Mouse (Mus musculus) cerebellum, postnatal 10 days (tissue): Measurements from ENCODE around the gene Ptp4a2.

ENCODE experiments used
- DNase-seq, 2 experiments: peaks; one replicate each; pipeline ENCODE4 v3.0.0; 2021; ENCODE audit warnings: mixed read lengths in 2 of 2

The Ptp4a2 gene

GRCm38 (mm10) chr4:129803368-129803767 lies 7.7 kb upstream of the Ptp4a2 start:
- no peak for DNase-seq

DNA sequence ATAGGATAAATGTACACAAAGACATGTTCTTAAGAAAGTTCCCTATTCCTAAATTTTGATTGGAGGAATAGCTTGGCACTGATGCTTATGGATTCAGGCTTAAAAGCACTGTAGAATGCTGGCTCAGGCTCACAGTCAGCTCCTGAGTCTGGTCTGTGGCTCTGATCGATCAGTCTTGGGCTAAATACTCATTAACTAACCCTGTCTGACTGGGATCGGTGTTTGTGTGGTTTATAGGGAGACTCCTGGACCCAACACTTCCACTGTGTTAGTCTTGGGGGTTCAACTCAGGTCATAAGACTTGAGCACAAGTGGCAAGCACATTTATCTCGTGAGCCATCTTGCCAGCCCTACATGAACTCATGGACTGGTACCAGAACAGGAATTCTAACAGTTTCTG lies 6.0 kb upstream of the Ptp4a2 start:
- DNase-seq = no peak

GRCm38 (mm10) chr4:129811605-129812468 lies 818 bp downstream of the Ptp4a2 start:
- DNase-seq = no peak

DNA sequence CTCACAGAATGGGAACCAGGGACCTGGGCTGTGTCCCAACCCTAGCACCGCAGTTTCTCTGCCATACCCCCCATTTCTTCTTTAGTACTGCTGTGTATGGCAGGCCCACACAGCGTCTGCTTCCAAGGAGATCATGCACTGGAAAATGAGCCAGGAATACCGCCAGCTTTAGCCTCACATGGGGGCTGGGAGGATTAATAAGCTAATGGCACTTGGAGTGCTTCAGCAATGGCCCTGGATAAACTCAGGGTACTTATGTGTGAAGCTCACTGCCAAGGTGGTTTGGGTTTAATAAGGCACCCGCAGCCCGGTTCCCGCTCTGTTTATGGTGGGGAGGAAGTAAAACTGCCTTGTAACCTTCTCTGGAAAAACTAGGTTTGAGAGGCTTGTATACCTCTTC lies 6.6 kb downstream of the Ptp4a2 start:
- peak; percentile 60 to 68 for DNase-seq

DNA sequence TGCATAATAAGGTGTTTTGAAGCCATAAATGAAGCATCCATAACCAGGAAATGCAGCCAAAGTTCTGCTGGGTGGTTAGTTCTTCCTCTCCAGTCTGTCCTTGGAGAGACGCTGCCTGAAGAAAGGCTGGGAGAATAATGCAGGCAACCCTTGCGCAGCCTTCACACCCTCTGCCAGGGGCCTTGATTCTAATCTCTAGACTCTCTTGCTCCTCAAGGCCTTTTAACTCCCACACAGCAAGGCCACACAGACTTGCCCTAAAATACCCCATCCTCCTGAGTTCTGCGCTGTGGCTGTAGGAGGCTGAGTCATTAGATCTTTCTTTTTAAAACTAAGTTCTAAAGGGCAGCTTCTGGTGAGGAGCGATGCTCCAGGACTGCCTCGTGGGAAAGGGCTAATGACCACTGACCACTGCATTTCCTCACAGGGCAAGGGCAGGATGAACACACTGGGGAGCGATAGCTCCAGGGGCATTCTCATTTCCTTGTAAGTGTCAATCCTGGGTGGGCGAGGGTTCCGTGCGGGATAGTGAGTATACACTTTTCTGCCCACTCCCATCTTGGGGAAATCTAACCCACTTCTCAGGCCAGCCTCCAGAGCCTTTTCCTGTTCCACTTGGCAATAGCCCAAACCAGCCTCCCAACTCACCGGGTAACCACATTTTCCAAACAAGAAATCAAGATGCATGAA lies 7.6 kb downstream of the Ptp4a2 start:
- DNase-seq = peak; percentile 30 to 34

DNA sequence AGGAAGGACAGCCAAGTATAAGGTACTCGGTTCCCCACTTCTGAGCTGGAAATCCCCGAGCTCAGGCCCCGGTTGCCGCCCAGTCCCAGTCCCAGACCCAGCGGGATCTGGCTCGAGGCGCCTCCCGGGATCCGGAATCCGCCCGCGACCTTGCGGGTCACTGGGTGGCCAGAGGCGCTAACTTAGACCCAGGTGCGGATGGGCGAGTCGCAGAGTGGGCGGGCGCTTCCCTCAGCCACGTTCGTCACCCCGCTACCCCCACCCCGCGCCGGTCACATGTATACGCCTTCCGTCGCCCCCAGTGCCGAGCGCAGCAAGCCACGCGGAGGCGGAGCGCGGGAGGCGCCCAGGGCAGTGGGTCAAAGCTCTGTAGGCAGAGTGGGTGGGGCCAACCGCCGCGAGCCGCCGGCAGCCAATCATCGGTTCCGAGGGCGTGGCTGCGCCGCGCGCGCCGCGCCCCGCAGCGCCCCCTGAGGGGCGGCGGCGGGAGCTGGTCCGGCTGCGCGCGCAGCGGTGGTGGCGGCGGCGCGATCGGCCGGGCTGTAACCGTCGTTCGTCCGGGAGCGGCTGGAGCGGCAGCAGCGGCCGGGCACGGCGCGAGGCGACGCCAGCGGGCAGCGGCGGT lies 8.8 kb downstream of the Ptp4a2 start:
- DNase-seq = peak; percentile 94 to 97

DNA sequence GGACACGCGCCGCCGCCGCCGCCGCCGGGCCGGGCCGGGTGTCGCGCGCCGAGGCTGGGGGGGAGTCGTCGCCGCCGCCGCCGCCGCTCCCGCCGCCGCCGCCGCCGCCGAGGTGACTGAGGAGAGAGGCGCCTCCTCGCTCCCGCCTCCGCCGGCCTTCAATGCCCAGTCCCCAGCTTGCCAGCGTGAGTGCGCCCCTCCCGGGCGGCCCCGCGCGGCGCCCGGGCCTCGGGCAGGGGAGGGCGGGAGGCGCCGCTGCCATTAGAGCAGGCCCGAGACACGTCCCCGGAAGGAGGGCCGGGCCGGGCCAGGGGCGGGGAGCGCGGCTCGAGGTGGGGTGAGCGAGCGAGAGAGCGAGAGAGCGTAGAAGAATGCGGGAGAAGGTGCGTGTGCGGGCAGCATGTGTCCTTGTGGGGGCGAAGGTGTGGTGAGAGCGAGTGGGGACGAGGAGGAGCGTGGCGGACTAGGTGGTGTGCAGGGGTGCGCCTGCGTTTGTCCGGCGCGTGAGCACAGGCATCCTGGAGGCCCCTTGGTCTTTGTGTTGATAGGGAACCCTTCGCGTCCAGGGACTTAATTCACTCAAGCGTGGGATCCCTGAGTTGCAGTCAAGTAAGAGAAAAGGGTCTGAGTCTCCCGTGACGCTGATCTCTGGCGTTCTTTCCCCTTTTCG lies 9.5 kb downstream of the Ptp4a2 start:
- peak; percentile 76 to 80 for DNase-seq

- DNase-seq = no peak
These were observed 10.1 kb downstream of the Ptp4a2 start for GRCm38 (mm10) chr4:129821087-129821616.

DNA sequence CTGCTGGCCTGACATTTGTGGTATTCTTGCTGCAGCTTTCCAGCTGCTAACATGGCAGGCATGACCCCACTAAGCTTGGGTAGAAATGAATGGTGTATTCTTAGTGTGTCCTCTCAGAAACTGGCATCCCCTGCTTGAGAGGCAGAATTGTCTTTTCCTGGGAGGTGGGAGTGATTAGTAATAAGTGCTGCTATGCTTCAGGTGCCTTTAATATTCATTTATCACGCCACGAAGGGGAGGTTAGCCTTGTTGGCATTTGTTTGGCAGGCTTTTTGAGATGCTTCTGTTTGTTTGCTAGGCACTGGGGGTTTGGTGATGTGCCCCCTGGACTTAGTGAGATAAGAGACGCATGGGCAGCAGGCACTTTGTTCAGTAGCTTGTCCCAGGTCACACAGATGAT lies 11.3 kb downstream of the Ptp4a2 start:
- DNase-seq = no peak

DNA sequence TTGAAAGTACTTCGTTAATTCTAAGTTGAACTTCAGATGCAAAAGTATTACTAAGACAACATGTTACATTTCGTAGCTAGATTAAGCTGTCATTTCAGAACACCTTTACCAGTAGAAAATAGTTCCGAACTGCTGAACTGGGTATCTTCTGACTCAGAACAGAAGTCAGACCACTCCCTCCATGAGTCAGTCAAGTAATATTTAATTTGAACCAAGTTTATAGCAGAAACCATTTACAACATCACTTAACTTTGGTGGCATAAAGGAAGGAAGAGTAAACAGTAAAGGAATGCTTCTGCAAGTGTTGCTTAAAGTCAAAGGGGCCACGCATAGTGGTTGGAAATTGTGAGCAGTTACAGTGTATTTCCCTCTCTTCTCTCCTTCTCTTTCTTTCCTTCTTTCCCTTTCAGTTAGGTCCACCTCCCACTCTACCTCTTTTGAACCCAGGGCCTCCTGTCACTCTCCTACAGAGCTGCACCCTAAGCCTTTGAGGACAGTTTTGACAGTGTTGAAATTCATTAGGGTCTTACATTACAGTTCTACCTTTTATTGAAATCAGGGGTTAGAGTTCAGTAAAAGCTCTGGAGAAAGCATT lies 12.3 kb downstream of the Ptp4a2 start:
- DNase-seq = no peak

- no peak for DNase-seq
These were observed 16.6 kb downstream of the Ptp4a2 start for GRCm38 (mm10) chr4:129827611-129828010.

- DNase-seq = no peak
These were observed 17.1 kb downstream of the Ptp4a2 start for GRCm38 (mm10) chr4:129828081-129828480.

DNA sequence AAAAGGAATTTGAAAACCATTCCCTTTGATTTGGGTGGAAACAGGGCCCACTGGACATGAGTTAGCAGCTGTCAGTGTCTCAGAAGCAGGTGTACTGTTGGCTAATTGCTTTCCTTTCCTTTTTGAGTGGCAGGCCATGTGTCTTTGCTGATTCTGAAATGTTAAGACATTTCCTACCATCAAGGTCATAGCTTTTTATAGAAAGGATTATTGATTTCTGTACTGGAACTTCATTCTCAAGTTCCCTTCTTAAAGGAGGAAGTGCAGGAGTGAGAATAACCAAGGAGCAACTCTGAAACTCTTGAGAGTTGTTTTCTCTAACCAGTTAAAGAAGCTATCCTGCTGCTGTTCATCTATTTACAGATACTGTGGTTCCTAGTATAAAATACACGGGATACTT lies 18.8 kb downstream of the Ptp4a2 start:
- DNase-seq = no peak

- no peak for DNase-seq
These were observed 19.4 kb downstream of the Ptp4a2 start for GRCm38 (mm10) chr4:129830343-129830944.

DNA sequence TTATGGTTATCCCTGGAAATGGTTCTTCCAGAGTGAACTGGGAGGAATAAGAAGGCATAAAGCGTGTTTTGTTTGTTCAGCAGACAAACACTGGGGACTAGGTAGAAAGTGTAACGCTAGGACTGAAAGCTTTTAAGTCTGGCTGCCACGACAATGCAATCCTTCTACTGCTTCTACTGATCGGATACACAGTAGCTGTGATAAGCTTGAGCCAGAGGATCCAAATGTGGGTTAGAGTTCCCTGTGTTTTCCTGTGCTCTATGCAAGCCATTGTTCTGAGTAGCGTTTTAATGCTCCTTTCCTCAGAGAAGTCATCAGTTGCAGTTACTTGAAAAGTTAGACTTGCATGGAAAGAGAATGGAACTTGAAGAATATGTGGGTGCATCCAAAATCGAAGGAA lies 23.6 kb downstream of the Ptp4a2 start:
- DNase-seq = no peak

DNA sequence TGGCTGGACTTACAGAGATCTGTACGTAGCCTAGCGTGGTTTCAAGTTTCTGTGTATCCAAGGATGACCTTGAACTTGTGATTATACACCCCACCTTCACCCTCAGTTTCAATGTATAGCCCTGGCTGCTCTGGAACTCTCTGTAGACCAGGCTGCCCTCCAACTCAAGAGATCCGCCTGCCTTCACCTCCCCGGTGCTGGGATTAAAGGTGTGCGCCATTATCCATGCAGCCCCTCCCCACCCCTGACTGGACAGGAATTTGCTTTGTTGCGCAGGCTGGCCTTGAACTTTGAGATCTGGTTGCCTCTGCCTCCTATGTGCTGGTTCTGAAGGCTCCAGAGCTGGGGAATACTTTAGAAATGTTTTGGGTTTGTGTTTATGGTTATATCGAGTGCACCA lies 24.3 kb downstream of the Ptp4a2 start:
- DNase-seq = no peak

DNA sequence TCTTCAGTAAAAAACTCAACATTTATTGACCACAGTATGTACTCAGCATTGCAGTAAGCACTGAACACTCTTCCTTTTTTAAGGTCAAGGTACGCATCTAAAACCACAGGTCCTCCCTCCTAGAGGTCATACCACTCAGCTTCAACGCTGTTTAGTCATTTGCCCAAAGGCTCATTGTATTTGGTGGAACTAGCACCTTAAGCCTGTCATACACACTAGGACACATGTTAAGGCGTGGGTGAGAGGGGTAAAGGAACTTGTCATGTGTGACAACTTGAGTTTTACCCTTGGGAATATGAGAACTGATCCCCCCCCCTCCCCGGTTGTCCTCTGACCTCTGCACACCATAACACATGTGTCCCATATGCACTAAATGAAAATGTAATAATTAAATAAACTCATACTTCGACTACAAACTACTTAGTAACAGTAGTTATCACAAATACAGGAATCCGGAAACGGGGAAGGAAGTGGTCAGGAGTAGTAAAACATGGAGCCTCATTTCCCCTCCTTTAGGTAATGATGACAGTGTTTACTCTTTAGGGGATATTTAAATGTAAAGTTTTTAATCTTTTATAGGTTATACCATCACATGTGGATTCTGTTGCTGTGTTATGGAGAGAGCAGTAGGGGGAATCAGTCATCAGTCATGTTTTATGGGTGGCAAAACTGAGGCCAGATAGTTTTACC lies 29.0 kb downstream of the Ptp4a2 start:
- DNase-seq = no peak

DNA sequence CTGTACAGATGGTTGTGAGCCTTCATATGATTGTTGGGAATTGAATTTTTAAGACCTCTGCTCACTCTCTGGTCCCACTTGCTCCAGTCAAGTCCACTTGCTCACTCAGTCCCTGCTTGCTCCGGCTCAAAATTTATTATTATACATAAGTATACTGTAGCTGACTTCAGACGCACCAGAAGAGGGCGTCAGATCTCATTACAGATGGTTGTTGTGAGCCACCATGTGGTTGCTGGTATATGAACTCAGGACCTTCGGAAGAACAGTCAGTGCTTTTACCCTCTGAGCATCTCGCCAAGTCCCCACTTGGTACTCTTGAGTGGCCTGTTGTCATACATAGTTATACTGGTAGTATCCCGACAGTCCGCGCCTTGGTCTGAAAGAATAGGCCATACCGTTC lies 35.8 kb downstream of the Ptp4a2 start:
- DNase-seq = peak in 1 of 2 experiments; percentile 14

DNA sequence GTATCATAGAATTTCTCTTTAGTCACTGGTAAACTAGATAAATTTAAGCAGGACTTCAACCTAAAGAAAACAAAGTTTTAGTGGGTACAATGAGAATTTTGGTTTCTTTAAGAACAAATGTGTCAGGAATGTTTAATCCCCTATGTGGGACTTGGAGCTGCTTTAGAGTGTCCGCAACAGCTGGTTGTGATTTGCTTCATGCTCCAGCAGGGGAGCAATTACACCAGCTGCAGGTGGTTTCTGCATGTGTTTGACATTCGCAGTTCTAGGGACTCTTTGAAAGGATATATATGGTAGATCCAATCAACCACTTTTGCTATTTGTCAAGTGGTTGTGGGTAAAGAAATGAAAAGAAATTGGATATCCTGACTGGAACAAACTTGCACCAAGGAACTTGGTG lies 39.5 kb downstream of the Ptp4a2 start:
- DNase-seq = no peak

DNA sequence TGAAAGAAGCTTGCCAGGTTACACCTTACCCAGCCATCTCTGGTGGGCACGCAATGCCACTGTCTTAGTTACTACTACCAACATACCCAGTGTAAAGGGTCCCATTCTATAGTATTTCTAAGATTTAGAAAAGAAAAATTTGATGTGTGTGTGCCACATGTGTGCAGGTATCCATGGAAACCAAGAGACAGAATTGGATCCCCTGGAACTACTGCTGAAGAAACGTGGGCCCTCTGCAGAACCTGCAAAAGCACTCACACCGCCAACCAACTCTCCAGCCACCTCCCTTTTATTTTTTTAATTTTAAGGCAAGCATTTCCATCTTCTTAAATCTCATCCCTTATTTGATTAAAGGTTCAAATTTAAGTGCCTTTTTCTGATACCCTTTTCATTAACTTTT lies 40.8 kb downstream of the Ptp4a2 start:
- no peak for DNase-seq

- DNase-seq = no peak
These were observed 42.0 kb downstream of the Ptp4a2 start for GRCm38 (mm10) chr4:129853053-129853452.

DNA sequence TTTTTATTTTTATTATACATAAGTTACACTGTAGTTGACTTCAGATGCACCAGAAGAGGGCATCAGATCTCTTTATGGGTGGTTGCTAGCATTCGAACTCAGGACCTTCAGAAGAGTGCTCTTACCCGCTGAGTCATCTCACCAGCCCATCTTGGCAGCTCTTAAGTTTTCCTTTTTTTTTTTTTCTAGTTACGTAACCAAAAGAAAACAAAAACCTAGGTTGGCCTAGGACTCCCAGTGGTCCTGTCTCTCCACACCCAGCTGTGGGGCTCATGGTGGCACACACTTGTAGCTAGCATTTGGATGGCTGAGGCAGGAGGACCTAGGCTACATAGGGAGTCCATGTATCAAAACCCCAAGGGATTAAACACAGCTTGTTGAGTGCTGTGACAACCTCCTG lies 43.0 kb downstream of the Ptp4a2 start:
- no peak for DNase-seq
